Mouse (Mus musculus): ENCODE results near the gene Wtap.

GRCm38 (mm10) chr17:12938077-12938476 lies 55.9 kb downstream of the Wtap start:
- TF ChIP-seq EP300 (IDR thresholded peaks at IDR 0.05; ENCODE audit: low read depth) (no peak), CTCF (IDR thresholded peaks at IDR 0.05; ENCODE audit: low read depth) (no peak)
